In the genomic region with DNA sequence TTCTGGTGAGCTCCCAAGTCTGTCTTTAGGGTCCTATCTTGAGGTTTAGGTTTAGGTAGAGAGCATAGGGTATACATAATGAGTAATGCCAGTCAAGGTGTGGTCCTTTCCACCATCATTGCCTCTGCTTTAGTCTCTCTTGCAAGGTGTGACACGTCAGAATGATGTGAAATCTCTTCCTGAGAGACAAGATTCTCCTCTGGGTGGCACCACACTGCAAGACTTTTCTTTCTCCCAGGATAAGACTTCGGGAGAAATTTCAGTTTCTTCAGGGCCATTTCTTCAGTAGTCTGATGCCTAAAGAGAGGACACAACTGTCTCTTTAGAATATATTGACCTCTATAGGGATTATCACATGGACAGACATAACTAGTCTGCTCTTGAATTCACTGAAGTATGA, we compare ENCODE assay signal across 18 mouse cellular contexts.
DNase-seq lines count a peak whose midpoint lies in the region; ATAC-seq and TF ChIP-seq lines count a peak whose summit lies in the region.
"Had no signal": no experiment of that assay in that cellular context is flagged by ENCODE, and none has a peak within 500 bp of the region (broad histone marks: within the 10 kb centered on the region; RNA-seq: fewer than 3 reads in every experiment).

No protein-coding gene starts in this region.

- peak; percentile 3; the same call in 1 of the 2 replicates for TF ChIP-seq CTCF in kidney, postnatal 0 days (IDR thresholded peaks at IDR 0.05; ENCODE audit: low read depth)
- peak; percentile 28 for TF ChIP-seq CTCF in Patski (IDR thresholded peaks at IDR 0.05)
- peak; percentile 29; the same call in 1 of the 2 replicates for TF ChIP-seq CTCF in cortical plate, adult 2 months (IDR thresholded peaks at IDR 0.05; ENCODE audit: extremely low read depth, insufficient read depth, low read length)

- WGBS in kidney, postnatal 0 days, result 94% methylated on average over 2 of the region's 2 CpGs
- WGBS in kidney, embryonic 14.5 days, result 87% methylated on average over 2 of the region's 2 CpGs

- no peak overlapping the region for H3K4me2 ChIP-seq in kidney, postnatal 0 days (ENCODE audit: low read length)
- H3K4me2 ChIP-seq in kidney, embryonic 14.5 days (replicated peaks; ENCODE audit: low read depth, low read length), result no peak overlapping the region
- H3K4me2 ChIP-seq: embryonic facial prominence, embryonic 13.5 days; forebrain, embryonic 12.5 days; heart, embryonic 13.5 days; hindbrain, embryonic 12.5 days had no signal

- CTCF ChIA-PET in Patski (lab: Charles Lee), result no interaction called here

- POLR2A ChIA-PET in Patski (lab: Charles Lee), result no interaction called here

- no peaks in the 10 kb centered on the region for H3K27me3 ChIP-seq in kidney, postnatal 0 days (ENCODE audit: insufficient read depth, low read length)
- H3K27me3 ChIP-seq in kidney, embryonic 14.5 days (ENCODE audit: control insufficient read depth, insufficient read depth, low read length), result no peaks in the 10 kb centered on the region
- no peaks in the 10 kb centered on the region for H3K27me3 ChIP-seq in Patski
- H3K27me3 ChIP-seq: embryonic facial prominence, embryonic 13.5 days; forebrain, embryonic 12.5 days; heart, embryonic 13.5 days; hindbrain, embryonic 12.5 days had no signal

- no peak overlapping the region for H3K9ac ChIP-seq in kidney, postnatal 0 days (ENCODE audit: low read depth, low read length)
- H3K9ac ChIP-seq in kidney, embryonic 14.5 days (ENCODE audit: low read depth, low read length), result no peak overlapping the region
- H3K9ac ChIP-seq: embryonic facial prominence, embryonic 13.5 days; forebrain, embryonic 12.5 days; heart, embryonic 13.5 days; hindbrain, embryonic 12.5 days had no signal

- no peak for TF ChIP-seq POLR2A in cortical plate, adult 2 months (IDR thresholded peaks at IDR 0.05; ENCODE audit: extremely low read depth, insufficient read depth, low read length)

- H3K4me3 ChIP-seq in kidney, postnatal 0 days (replicated peaks; ENCODE audit: low read depth, low read length), result no peak overlapping the region
- H3K4me3 ChIP-seq in kidney, embryonic 14.5 days (ENCODE audit: low read length), result no peak overlapping the region
- H3K4me3 ChIP-seq in cortical plate, adult 2 months (ENCODE audit: insufficient read depth, low read length), result no peak overlapping the region
- H3K4me3 ChIP-seq: embryonic facial prominence, embryonic 13.5 days; forebrain, embryonic 12.5 days; heart, embryonic 13.5 days; hindbrain, embryonic 12.5 days had no signal

- in situ Hi-C loops in Patski (cut with MboI; ENCODE audit: low pct_unique_long_range_greater_than_20kb), result no loop called here

- H3K27ac ChIP-seq in kidney, postnatal 0 days, result no peak overlapping the region
- H3K27ac ChIP-seq in kidney, embryonic 14.5 days (ENCODE audit: low read depth, low read length), result no peak overlapping the region
- H3K27ac ChIP-seq in cortical plate, adult 2 months (ENCODE audit: insufficient read depth, low read length), result no peak overlapping the region
- H3K27ac ChIP-seq: embryonic facial prominence, embryonic 13.5 days; forebrain, embryonic 12.5 days; heart, embryonic 13.5 days; hindbrain, embryonic 12.5 days had no signal

- peak; percentile 12 for DNase-seq in heart, adult 11 months
- DNase-seq in heart, postnatal 10 days, result no peak
- DNase-seq in kidney, postnatal 0 days (ENCODE audit: low spot score), result no peak
- no peak for DNase-seq in Patski (ENCODE audit: low read depth, low spot score)
- DNase-seq: adrenal gland, postnatal 10 days; cerebellum, adult 11-12 months; cerebellum, adult 9-10 months; cerebellum, postnatal 25 days; heart, postnatal 4 days had no signal

- H3K36me3 ChIP-seq in kidney, postnatal 0 days (ENCODE audit: insufficient read depth, low read length), result no peaks in the 10 kb centered on the region
- H3K36me3 ChIP-seq in kidney, embryonic 14.5 days (ENCODE audit: control insufficient read depth, insufficient read depth, low read length), result no peaks in the 10 kb centered on the region
- H3K36me3 ChIP-seq: embryonic facial prominence, embryonic 13.5 days; forebrain, embryonic 12.5 days had no signal

- no peaks in the 10 kb centered on the region for H3K4me1 ChIP-seq in kidney, postnatal 0 days (replicated peaks; ENCODE audit: insufficient read depth, low read length)
- H3K4me1 ChIP-seq in kidney, embryonic 14.5 days (ENCODE audit: control insufficient read depth, insufficient read depth, low read length), result no peaks in the 10 kb centered on the region
- no peaks in the 10 kb centered on the region for H3K4me1 ChIP-seq in cortical plate, adult 2 months (ENCODE audit: control insufficient read depth, insufficient read depth, low read length)
- H3K4me1 ChIP-seq: embryonic facial prominence, embryonic 13.5 days; forebrain, embryonic 12.5 days; heart, embryonic 13.5 days; hindbrain, embryonic 12.5 days had no signal

- intact Hi-C loops in heart, postnatal 10 days (cut with DNase I), result no loop called here

- H3K9me3 ChIP-seq in kidney, postnatal 0 days (replicated peaks; ENCODE audit: low read length), result no peaks in the 10 kb centered on the region
- no peaks in the 10 kb centered on the region for H3K9me3 ChIP-seq in kidney, embryonic 14.5 days (ENCODE audit: control insufficient read depth, low read length)
- H3K9me3 ChIP-seq: embryonic facial prominence, embryonic 13.5 days; forebrain, embryonic 12.5 days; heart, embryonic 13.5 days; hindbrain, embryonic 12.5 days had no signal

- no peak for ATAC-seq in kidney, postnatal 0 days (replicated peaks; ENCODE audit: low FRiP score, low read depth)
- ATAC-seq in kidney, embryonic 14.5 days (ENCODE audit: low FRiP score, low TSS enrichment), result no peak
- no peak for ATAC-seq in Patski
- ATAC-seq: forebrain, embryonic 16.5 days; hindbrain, embryonic 16.5 days; inflammation-experienced regulatory T-cells, adult 6 months had no signal
